Mouse (Mus musculus): ENCODE data around the gene Prkab2. TPM values are rescaled to one million over a fixed set of nuclear protein-coding genes. Genes with fewer than 3 reads are reported as not detected.
A peak's percentile ranks its signal among the peaks of the same experiment; 100 is the strongest.

Gene Prkab2
- 5.3 and 6.8 TPM in 2 replicates for polyA plus RNA-seq (2014; fragmentation: Nextera tagmentation; extraction: Ambion mirVana)

- Histone ChIP-seq H3K9ac (ENCODE audit: low read length) (peak within 1 kb of the TSS; percentile 72), H3K27ac (ENCODE audit: low read depth, low read length) (peak within 1 kb of the TSS; percentile 58; the same call in 1 of the 2 replicates), H3K36me3 (ENCODE audit: control insufficient read depth, insufficient read depth, low read length) (0 out of 2 replicates have a peak, but pooled peaks cover 5% of the 10 kb centered on the region), H3K4me1 (ENCODE audit: control insufficient read depth, insufficient read depth, low read length) (peaks cover 5% of the 10 kb centered on the region; the same call in 1 of the 2 replicates), H3K27me3 (replicated peaks; ENCODE audit: control insufficient read depth, insufficient read depth, low read length) (no peaks in the 10 kb centered on the region), H3K4me3 (ENCODE audit: low read depth, low read length) (peak within 1 kb of the TSS; percentile 77), H3K4me2 (ENCODE audit: low read length) (peak within 1 kb of the TSS; percentile 67), H3K9me3 (replicated peaks; ENCODE audit: control insufficient read depth, low read length) (no peaks in the 10 kb centered on the region)
- ATAC-seq (peak; percentile 97), DNase-seq (ENCODE audit: low spot score) (peak; percentile 98)
- 2% methylated on average over 49 of the region's 51 CpGs for WGBS
These were observed at the start of gene Prkab2 for GRCm38 (mm10) chr3:97657655-97658411. TSS of gene Prkab2 (plus strand) at chr3:97658193.

- 2% methylated on average over 20 of the region's 20 CpGs for WGBS
- no peak overlapping the region; the same call in 1 of the 2 replicates for H3K27ac ChIP-seq (ENCODE audit: low read depth, low read length)
- peaks cover 4% of the 10 kb centered on the region; the same call in 1 of the 2 replicates for H3K4me1 ChIP-seq (ENCODE audit: control insufficient read depth, insufficient read depth, low read length)
- no peaks in the 10 kb centered on the region for H3K9me3 ChIP-seq (replicated peaks; ENCODE audit: control insufficient read depth, low read length)
- H3K27me3 ChIP-seq (replicated peaks; ENCODE audit: control insufficient read depth, insufficient read depth, low read length) = no peaks in the 10 kb centered on the region
- H3K36me3 ChIP-seq (ENCODE audit: control insufficient read depth, insufficient read depth, low read length) = no peaks in the 10 kb centered on the region
- H3K4me2 ChIP-seq (ENCODE audit: low read length) = peak overlapping the region; percentile 46
- DNase-seq (ENCODE audit: low spot score) = peak; percentile 4
- peak overlapping the region; percentile 87 for H3K9ac ChIP-seq (ENCODE audit: low read length)
- H3K4me3 ChIP-seq (ENCODE audit: low read depth, low read length) = peak overlapping the region; percentile 74
- ATAC-seq = no peak
These were observed 48.7 kb upstream of the Prkab2 start for GRCm38 (mm10) chr3:97609201-97609844.

- peak; percentile 98 for ATAC-seq
- H3K27me3 ChIP-seq (replicated peaks; ENCODE audit: control insufficient read depth, insufficient read depth, low read length) = no peaks in the 10 kb centered on the region
- no peaks in the 10 kb centered on the region for H3K9me3 ChIP-seq (replicated peaks; ENCODE audit: control insufficient read depth, low read length)
- peak within 1 kb of the TSS; percentile 82; the same call in 1 of the 2 replicates for H3K27ac ChIP-seq (ENCODE audit: low read depth, low read length)
- H3K9ac ChIP-seq (ENCODE audit: low read length) = peak within 1 kb of the TSS; percentile 87
- H3K4me1 ChIP-seq (ENCODE audit: control insufficient read depth, insufficient read depth, low read length) = peaks cover 4% of the 10 kb centered on the region; the same call in 1 of the 2 replicates
- H3K4me2 ChIP-seq (ENCODE audit: low read length) = peak within 1 kb of the TSS; percentile 46
- DNase-seq (ENCODE audit: low spot score) = peak; percentile 94
- no peaks in the 10 kb centered on the region for H3K36me3 ChIP-seq (ENCODE audit: control insufficient read depth, insufficient read depth, low read length)
- under 1% methylated on average over 53 of the region's 56 CpGs for WGBS
- H3K4me3 ChIP-seq (ENCODE audit: low read depth, low read length) = peak within 1 kb of the TSS; percentile 74
These were observed 48.1 kb upstream of the Prkab2 start, which contains the start of gene Chd1l for GRCm38 (mm10) chr3:97609845-97610410. TSS of gene Chd1l (minus strand) at chr3:97610203.

DNA sequence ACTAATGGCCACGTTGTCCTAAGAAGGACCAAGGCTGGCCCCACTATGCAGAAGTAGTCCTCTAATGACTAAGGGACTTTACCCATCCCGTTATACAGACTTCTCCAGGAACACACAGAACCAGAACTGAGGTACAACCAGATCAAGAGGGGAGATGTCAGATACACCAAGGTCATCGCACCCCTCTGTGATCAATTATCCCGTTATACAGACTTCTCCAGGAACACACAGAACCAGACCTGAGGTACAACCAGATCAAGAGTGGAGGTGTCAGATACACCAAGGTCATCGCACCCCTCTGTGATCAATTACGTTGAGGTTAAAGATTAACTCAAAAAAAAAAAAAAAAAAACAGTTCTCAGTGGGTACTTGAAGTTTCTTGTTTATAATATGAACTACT is 47.0 kb upstream of the Prkab2 start:
- H3K4me2 ChIP-seq (ENCODE audit: low read length) = no peak overlapping the region
- no peaks in the 10 kb centered on the region for H3K27me3 ChIP-seq (replicated peaks; ENCODE audit: control insufficient read depth, insufficient read depth, low read length)
- no peaks in the 10 kb centered on the region for H3K36me3 ChIP-seq (ENCODE audit: control insufficient read depth, insufficient read depth, low read length)
- peaks cover 4% of the 10 kb centered on the region; the same call in 1 of the 2 replicates for H3K4me1 ChIP-seq (ENCODE audit: control insufficient read depth, insufficient read depth, low read length)
- no peak overlapping the region for H3K9ac ChIP-seq (ENCODE audit: low read length)
- no peak for ATAC-seq
- H3K9me3 ChIP-seq (replicated peaks; ENCODE audit: control insufficient read depth, low read length) = no peaks in the 10 kb centered on the region
- H3K4me3 ChIP-seq (ENCODE audit: low read depth, low read length) = no peak overlapping the region
- no peak overlapping the region for H3K27ac ChIP-seq (ENCODE audit: low read depth, low read length)
- WGBS = 89% methylated on average over 6 of the region's 6 CpGs
- no peak for DNase-seq (ENCODE audit: low spot score)

DNA sequence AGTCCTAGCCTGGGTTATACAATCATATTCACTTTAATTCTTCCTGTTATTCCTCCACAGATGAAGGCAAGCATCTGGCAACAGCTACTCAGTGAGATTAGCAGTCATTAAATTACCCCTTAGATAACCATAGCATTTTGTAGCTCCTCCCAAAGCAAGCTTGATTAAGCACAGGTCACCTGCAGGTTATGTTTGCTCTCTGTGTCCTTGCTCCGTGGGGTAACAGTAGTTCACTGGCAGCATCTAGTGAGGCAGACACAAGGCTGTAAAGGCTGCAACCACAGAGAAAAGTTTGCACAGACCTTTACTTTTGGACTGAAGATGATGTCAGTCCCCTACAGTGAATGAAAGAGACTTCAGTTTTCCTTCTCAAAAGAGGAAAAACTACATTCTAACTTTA is 42.8 kb upstream of the Prkab2 start:
- 45% methylated on average over 1 of the region's 1 CpGs for WGBS
- no peak overlapping the region for H3K4me2 ChIP-seq (ENCODE audit: low read length)

GRCm38 (mm10) chr3:97615933-97616332 is 42.1 kb upstream of the Prkab2 start:
- DNase-seq (ENCODE audit: low spot score) (no peak), ATAC-seq (no peak)
- WGBS = 91% methylated on average over 4 of the region's 4 CpGs
- no peak overlapping the region for H3K4me3 ChIP-seq (ENCODE audit: low read depth, low read length)
- H3K9me3 ChIP-seq (replicated peaks; ENCODE audit: control insufficient read depth, low read length) = no peaks in the 10 kb centered on the region
- H3K36me3 ChIP-seq (ENCODE audit: control insufficient read depth, insufficient read depth, low read length) = no peaks in the 10 kb centered on the region
- H3K4me2 ChIP-seq (ENCODE audit: low read length) = no peak overlapping the region
- no peak overlapping the region for H3K27ac ChIP-seq (ENCODE audit: low read depth, low read length)
- no peaks in the 10 kb centered on the region for H3K27me3 ChIP-seq (replicated peaks; ENCODE audit: control insufficient read depth, insufficient read depth, low read length)
- no peak overlapping the region for H3K9ac ChIP-seq (ENCODE audit: low read length)
- H3K4me1 ChIP-seq (ENCODE audit: control insufficient read depth, insufficient read depth, low read length) = no peaks in the 10 kb centered on the region

More for the DNA sequence above, 42.8 kb upstream of the Prkab2 start:
- no peak for ATAC-seq
- Histone ChIP-seq H3K36me3 (ENCODE audit: control insufficient read depth, insufficient read depth, low read length) (no peaks in the 10 kb centered on the region), H3K9ac (ENCODE audit: low read length) (no peak overlapping the region), H3K4me1 (ENCODE audit: control insufficient read depth, insufficient read depth, low read length) (no peaks in the 10 kb centered on the region; the same call in 1 of the 2 replicates), H3K4me3 (ENCODE audit: low read depth, low read length) (no peak overlapping the region), H3K9me3 (replicated peaks; ENCODE audit: control insufficient read depth, low read length) (no peaks in the 10 kb centered on the region), H3K27me3 (replicated peaks; ENCODE audit: control insufficient read depth, insufficient read depth, low read length) (no peaks in the 10 kb centered on the region), H3K27ac (ENCODE audit: low read depth, low read length) (no peak overlapping the region)
- no peak for DNase-seq (ENCODE audit: low spot score)

DNA sequence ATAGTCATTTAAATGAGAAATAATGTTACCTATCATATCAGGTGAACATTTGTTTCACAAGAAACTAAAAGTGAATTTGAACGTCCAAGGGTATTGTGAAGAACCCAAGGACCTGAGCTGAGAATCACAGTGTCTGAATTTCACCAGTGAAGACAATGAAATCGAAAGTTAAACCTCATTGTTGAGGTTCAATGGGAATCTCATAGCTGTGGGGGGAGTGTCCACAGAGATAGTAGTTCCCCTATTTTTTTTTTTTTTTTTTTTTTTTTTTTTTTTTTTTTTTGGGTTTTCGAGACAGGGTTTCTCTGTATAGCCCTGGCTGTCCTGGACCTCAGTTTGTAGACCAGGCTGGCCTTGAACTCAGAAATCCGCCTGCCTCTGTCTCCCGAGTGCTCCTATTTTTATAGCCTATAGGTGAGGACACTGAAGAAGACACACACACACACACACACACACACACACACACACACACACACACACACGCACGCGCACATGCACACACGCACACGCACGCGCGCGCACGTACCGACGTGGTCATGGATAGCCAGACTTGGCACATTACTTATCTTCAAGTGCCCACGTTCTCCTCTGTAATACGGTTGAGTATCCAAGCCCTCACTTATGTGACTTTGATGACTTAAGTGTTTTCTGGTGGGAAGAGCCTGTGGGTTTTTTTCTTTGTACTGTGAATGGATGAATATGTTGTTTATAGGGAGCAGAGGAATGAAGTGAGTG is 40.7 kb upstream of the Prkab2 start:
- Histone ChIP-seq H3K27me3 (replicated peaks; ENCODE audit: control insufficient read depth, insufficient read depth, low read length) (no peaks in the 10 kb centered on the region), H3K36me3 (ENCODE audit: control insufficient read depth, insufficient read depth, low read length) (no peaks in the 10 kb centered on the region), H3K27ac (ENCODE audit: low read depth, low read length) (no peak overlapping the region), H3K4me2 (ENCODE audit: low read length) (no peak overlapping the region), H3K9me3 (replicated peaks; ENCODE audit: control insufficient read depth, low read length) (no peaks in the 10 kb centered on the region), H3K9ac (ENCODE audit: low read length) (no peak overlapping the region), H3K4me1 (ENCODE audit: control insufficient read depth, insufficient read depth, low read length) (no peaks in the 10 kb centered on the region), H3K4me3 (ENCODE audit: low read depth, low read length) (no peak overlapping the region)
- ATAC-seq (no peak), DNase-seq (ENCODE audit: low spot score) (no peak)
- 95% methylated on average over 18 of the region's 19 CpGs for WGBS

GRCm38 (mm10) chr3:97617899-97618298 is 40.1 kb upstream of the Prkab2 start:
- no peak for ATAC-seq
- Histone ChIP-seq H3K4me3 (ENCODE audit: low read depth, low read length) (no peak overlapping the region), H3K27me3 (replicated peaks; ENCODE audit: control insufficient read depth, insufficient read depth, low read length) (no peaks in the 10 kb centered on the region), H3K36me3 (ENCODE audit: control insufficient read depth, insufficient read depth, low read length) (no peaks in the 10 kb centered on the region), H3K9ac (ENCODE audit: low read length) (no peak overlapping the region), H3K4me1 (ENCODE audit: control insufficient read depth, insufficient read depth, low read length) (no peaks in the 10 kb centered on the region), H3K27ac (ENCODE audit: low read depth, low read length) (no peak overlapping the region), H3K9me3 (replicated peaks; ENCODE audit: control insufficient read depth, low read length) (no peaks in the 10 kb centered on the region), H3K4me2 (ENCODE audit: low read length) (no peak overlapping the region)
- DNase-seq (ENCODE audit: low spot score) = no peak
- 88% methylated on average over 8 of the region's 8 CpGs for WGBS

All from forebrain, embryonic 14.5 days (tissue).